Mouse (Mus musculus): ENCODE measurements around the gene Cacng8.
A peak's percentile ranks its signal among the peaks of the same experiment; 100 is the strongest.

The Cacng8 gene

DNA sequence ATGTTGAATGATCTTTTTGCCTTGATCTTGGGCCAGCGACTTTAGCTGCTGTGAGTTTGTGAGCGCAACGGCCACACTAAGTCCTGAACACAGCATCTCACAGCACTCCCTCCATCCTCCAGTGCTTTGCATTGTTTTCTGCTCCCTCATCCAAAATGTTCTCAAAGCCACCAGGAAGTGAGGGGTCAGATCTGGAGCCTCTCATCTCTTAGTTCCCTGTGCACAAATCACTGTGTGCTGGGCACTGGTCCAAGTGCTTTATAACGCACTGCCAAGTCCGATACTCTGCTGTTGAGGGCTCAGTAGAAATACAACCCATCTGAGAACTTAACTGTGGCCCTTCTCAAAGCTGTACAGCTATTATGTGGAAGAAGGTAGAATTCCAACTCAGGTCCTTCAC lies 47.5 kb downstream of the Cacng8 start:
- DNase-seq: peak; percentile 30 to 40

DNA sequence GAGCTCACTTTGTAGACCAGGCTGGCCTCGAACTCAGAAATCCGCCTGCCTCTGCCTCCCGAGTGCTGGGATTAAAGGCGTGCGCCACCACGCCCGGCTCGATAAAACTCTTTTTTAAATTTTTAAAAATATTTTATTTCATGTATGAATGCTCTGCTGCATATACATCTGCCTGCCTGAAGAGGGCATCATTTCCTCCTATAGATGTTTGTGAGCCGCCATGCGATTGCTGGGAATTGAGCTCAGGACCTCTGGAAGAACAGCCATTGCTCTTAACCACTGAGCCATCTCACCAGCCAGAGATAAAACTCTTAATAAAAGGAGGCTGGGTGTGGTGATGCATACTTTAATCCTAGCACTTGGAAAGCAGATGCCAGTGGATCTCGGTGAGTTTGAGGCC lies 49.5 kb downstream of the Cacng8 start:
- no peak for DNase-seq

DNA sequence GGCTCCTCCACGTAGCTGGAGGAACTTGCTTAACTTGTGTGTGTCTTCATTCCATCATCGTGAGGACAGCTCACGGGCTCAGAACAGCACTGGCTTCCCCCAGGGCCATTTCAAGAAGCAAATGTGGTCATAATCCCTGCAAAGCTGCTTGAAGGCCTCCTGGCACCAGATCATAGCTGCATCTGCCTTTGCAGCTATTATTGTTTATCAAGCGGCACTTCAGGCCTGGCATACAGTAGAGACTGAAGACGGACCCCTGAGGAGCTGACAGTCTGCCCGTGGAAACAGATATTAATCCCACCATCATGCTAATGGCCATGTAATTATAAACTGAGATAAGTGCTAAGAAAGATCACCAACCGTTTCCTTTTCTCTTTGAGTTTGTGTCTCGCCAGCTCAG lies 50.0 kb downstream of the Cacng8 start:
- DNase-seq: no peak

DNA sequence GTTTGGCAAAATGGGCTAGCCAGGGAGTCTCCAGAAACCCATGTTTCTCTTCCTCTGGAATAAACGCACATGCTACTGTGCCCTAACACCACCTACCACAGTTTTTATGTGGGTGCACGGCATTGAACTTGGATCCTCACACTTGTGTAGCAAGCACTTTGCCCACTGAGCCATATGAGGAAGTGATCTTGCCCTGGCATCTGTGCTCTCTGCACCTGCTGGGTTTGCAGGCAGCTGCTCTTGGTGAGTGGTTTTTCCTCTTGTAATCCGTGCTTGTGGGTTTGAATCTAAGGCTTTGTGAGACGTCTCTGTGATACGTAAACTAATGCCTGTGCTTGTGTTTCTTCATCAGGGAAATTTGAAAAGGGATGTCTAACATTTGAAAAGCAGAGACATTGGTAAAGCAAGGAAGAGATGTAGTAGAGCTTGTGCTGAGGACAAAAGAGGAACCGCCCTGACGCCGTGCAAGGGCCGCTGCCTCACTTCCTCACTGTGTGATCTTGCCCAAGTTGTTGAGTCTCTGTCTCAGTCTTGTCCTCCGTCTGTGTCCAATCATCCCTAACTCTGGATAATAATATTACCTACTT lies 52.1 kb downstream of the Cacng8 start:
- DNase-seq: no peak

DNA sequence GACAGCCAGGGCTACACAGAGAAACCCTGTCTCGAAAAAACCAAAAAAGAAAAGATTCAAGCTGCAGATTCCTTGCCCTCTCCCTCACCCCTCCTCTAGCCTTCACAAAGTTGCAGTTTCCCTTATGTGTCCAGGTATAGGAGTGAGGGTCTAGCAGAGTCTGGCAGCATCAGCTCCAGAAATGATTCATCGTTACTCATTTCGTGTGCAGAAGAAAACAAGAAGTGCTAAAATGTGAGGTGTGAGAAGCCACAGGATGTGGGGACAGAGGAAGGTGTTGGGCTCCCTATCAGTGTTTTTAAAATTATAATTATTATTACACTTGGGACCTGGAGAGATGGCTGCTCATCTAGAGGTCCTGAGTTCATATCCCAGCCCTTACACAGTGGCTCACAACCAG lies 54.2 kb downstream of the Cacng8 start:
- DNase-seq: no peak

DNA sequence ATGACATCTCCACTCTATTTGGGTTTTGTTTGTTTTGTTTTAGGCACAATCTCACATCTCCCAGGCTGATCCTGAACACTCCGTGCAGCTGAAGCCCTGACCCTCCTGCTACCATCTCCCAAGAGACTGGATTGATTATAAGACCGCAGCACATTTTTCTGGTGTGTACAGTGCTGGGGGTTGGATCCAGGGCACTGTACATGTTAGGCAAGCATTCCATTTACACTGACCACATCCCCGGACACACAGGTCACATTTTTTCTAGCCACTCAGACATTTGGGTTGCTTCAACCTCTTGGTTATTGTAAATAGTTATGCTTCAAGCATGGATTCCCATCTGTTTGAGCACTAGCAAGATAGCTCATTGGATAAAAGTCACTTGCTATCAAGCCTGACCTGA lies 56.1 kb downstream of the Cacng8 start:
- DNase-seq: no peak

DNA sequence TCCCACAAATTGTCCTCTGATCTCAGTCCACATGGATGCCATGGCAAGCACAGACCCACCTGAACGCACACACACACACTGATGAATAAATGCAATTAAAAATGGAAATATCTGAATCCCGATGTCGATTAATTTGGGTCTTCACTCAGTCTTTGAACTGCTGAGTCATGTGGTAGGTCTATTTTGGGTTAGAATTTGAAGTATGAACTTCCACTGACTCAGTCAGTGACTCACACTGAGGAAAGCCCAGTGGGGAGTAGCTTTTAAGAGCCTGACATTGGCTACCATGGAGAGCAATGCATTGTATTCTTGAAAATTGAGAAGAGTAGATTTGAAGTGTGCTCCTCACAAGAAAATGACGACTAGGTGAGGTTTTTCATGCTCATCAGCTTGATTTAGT lies 56.5 kb downstream of the Cacng8 start:
- no peak for DNase-seq

DNA sequence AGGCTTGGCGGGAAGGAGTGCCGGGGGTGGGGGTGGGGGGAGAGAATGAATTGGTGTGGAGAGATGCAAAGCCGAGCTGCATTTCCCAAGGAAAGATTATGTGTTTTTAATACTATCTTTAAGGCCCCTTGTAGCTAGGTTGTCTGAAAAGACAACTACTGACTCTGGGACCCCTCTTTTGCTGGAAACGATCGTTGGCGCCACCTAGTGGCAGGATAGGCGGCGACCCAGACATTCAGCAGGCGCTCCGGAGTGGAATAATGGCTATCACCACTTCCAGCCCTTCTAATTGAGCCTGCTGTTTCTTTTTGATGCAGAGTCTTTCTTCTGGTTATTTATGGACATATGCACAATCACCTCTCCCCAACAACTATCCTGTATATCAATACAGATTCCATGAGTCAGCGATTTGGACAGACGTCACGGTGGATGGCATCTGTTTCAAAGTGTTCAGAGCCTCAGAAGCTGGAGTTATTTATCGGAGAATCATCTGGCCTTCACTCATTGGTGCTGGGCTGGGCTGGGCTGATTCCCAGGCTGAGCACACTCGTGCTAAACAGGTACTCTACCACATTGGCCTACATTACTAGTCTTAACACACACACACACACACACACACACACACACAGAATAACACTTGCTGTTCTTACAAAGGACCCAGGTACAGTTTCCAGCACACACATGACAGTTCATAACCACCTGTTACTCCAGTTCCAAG lies 58.4 kb downstream of the Cacng8 start:
- DNase-seq: peak; percentile 86 to 87

DNA sequence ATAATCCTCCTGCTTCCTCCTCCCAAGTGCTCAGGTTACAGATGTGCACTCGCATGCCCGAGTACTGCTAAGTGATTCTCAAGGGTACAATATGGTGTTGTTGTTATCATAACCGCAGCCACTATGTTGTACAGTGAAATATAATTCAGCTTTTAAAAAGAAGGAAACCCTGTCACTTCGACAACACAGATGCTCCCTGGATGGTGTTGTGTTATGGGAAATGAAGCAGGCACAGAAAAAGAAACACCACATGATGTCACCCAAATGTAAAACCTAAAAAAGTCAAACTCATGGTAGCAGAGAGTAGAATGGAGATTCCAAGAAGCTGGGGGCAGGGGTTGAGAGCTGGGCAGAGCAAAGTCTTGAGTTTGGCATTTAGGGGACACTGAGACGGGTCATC lies 60.2 kb downstream of the Cacng8 start:
- no peak for DNase-seq

DNA sequence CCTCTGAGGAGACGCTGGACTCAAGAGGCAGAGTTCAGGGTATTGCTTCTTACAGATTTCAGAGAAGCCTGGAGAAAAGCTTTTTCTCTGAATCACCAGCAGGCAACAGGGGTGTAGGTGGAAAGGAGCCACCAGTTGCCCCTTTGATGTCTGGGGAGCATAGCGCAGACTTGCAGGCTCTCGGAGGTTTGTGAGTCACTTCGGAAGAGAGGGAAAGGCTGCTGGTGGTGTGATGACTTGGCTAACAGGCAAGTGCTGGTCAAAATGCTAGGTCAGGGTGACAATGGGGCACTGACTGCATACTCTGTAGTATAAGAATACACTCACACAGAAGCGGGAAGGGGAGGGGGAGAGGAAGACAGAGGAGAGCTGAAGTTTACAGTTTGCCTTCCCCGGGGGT lies 60.7 kb downstream of the Cacng8 start:
- DNase-seq: no peak

DNA sequence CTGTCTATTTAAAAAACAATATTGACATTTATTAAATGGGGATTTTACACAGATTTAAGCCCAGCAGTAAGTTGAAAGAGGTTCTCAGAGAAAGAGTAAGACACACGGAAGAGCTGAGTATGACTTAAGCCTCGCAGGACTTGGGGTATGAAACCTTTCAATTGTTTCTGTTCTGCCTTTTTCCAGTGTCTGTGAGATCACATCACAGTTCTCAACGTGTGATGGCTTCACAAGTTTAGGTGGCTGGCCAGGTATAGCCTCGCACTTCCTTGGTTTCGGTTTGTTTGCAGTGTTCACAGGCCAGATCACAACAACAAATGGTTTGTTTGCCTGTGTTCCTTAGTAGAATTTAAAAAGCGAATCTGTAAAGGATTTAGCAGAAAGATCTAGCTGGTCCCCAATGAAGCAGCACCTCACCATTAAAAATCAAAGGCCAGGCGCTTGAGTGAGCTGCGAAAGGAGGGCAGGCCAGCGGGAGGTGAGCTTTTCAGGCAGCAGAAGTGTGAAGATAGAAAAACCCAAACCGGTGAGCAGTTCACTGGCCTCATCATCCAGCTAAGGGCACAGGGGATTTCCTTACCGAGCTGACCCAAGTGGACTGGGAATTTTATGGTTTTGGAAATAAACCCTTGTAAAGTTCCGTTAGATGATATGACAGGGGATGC lies 62.5 kb downstream of the Cacng8 start:
- DNase-seq: no peak

DNA sequence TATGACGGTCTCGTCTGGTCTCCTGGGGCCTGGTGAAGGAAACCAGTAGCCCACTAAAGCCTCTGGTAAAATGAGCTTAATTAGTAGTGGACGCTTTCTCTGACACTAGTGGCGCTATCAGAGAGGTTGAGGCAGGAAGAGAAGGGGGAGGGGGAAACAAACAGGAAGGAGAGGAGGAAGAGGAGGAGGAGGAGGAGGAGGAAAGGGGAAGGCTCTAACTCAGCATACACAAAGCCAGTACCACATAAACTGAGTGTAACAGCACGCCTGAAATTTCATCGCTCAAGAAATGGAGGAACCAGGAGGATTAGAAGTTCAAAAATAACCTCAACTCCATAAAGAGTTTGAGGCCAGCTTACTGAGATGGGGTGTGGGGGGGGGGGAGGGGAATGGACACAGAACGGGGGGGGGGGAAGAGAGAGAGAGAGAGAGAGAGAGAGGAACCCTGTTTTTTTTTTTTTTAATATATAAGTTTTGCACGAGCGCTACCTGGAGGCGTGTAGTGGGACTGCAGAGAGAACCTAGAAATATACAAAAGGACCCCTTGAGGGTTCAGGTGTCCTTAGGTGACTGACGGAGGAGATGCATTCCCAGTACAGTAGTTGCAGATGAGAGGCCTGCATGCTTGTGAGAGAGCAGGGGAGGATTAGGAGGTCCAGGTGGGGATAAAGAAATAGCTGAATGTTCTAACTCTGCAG lies 63.2 kb downstream of the Cacng8 start:
- no peak for DNase-seq

DNA sequence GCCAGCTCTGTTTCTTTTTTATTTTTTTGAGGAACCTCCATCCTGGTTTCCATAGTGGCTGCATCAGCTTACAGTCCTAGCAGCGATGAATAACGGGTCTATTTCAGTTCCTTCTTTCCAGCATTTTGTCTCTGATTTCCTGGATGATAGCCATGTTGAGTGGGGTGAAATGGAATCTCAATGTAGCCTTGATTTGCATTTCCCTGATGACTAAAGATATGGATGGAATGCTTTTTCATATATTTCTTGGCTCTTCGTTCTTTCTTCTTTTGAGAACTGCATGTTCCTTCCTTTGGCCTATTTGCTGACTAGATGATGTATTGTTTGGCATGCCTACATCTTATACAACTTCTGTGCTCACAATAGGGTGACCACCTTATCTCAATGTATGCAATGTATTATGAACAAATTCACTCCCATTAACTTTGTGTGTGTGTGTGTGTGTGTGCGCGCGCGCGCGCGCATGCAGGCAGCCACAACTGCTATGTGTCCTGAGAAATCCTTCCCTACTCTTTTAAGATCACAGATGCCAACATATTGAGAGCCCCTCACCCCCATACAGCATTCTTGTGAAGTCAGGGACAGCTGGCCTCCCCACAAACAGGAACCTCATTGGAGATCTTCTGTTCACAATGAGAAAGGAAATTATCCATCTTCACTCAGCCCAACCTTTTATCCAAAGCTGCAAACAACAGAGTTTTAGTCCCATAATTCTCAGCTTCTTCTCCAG lies 66.8 kb downstream of the Cacng8 start:
- no peak for DNase-seq

DNA sequence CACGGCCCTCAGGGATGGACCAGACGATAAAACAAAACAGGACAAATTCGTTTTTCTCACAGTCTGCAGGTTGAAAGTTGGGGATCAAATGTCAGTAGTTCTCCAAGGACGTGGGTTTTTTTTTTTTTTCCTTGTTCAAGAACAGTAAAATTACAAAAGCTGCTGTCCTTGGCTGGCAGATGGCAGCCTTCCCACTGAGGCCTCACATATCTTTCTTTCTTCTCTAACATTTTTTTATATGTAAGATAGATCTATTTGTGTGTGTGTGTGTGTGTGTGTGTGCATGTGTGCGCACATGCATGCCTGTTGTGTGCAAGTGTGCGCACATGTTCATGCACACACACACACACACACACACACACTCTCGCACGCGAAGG lies 67.3 kb downstream of the Cacng8 start:
- DNase-seq: no peak

DNA sequence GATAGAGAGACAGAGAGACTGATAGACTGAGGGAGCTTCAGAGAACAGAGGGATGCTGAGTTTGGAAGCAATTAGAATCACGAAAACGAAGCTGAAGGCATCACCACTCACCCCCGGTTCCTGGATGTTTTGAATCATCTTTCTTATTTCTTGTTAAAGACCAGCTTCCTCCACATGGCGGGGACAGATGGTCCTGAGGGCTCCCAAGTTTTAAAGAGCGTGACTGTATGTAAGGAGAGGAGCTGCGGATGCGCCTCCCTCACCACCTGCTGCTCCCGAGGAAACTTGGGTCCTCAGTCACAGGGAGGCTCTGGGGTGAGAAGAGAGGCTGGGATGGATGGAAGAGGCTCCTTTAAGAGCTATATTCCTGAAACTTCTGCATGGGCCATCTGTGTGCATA lies 69.8 kb downstream of the Cacng8 start:
- DNase-seq: no peak

DNA sequence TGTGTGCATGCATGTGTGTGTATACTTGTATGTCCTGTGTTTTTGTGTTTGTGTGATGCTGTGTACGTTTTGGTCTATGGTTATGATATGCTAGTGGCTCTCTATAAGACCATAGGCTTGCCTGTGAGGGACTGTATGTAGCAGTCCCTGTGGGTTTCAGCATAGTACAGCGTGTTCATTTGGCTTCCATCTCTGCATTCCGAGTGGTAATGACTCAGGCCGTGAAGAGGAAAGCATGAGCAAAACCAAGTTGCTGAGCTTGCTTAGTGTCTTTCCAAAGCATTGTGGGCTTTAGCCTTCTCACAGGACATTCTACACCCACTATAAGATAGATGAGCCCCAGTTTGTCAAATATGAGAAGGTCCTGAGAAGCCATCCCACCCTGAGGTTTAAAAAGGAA lies 72.8 kb downstream of the Cacng8 start:
- no peak for DNase-seq

All from kidney, postnatal 4 days (tissue).